Mouse (Mus musculus) embryonic fibroblast, embryonic 13.5 days (primary cell): Measurements from ENCODE around the gene Ctps.

ENCODE experiments used
- CTCF ChIP-seq: IDR thresholded peaks from 2 replicates; pipeline ENCODE4 v1.5.1; 2011; ENCODE audit warnings: mild to moderate bottlenecking, control low read depth, low read length, moderate library complexity, borderline replicate concordance; ENCODE audit not compliant: insufficient read depth
- POLR2A ChIP-seq: IDR thresholded peaks from 2 replicates; pipeline ENCODE4 v1.6.1; 2011; ENCODE audit warnings: low read depth, mild to moderate bottlenecking, control low read depth, low read length, moderate library complexity

- TF ChIP-seq POLR2A (no peak), CTCF (no peak)
These were observed 32.6 kb upstream of the Ctps start for GRCm38 (mm10) chr4:120602669-120603068.
